9 mouse cellular contexts compared by ENCODE assay signal in the genomic region with DNA sequence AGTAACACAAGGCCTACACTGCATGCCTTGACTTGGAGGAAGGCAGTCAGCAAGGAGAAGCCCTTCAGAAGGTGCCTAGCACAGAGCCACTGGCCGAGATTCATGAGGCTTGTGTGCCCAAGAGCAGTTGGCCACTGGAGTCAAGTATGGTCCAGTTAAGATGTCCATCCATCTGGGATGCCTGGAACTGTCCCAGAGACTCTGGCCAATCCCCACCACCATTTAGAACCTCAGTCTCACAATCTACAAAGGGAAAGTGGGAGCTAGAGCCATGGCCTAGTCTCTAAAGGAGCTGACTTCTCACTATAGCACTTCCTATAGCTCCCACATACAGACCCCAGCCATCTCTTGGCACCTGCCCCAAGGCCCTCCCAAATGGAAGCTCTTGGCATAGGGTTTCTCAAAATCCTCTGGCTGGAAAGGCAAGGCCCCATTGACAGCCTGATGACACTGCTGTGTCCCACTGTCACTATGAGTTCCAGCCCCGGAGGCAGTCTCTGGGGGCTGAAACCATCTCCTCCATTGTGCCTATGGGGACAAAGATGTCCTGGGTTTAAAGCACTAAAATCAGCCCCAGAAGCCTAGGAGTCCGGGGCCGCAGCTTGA. TPM values are rescaled to one million over a fixed set of nuclear protein-coding genes. Genes with fewer than 3 reads are reported as not detected.
A peak's percentile ranks its signal among the peaks of the same experiment; 100 is the strongest.
DNase-seq lines count a peak whose midpoint lies in the region; ATAC-seq and TF ChIP-seq lines count a peak whose summit lies in the region.
"Had no signal": no experiment of that assay in that cellular context is flagged by ENCODE, and none has a peak within 500 bp of the region (broad histone marks: within the 10 kb centered on the region; RNA-seq: fewer than 3 reads in every experiment).

No protein-coding gene starts in this region.

- peaks cover 67% of the 10 kb centered on the region for H3K4me1 ChIP-seq in kidney, embryonic 15.5 days
- no peaks in the 10 kb centered on the region for H3K4me1 ChIP-seq in kidney, adult 2 months (ENCODE audit: control insufficient read depth, insufficient read depth, low read length)
- H3K4me1 ChIP-seq in embryonic facial prominence, embryonic 13.5 days: peaks cover 47% of the 10 kb centered on the region
- peaks cover 25% of the 10 kb centered on the region for H3K4me1 ChIP-seq in hindbrain, postnatal 0 days (ENCODE audit: insufficient read depth, low read length)
- H3K4me1 ChIP-seq in neural tube, embryonic 12.5 days: peaks cover 66% of the 10 kb centered on the region
- H3K4me1 ChIP-seq: liver, embryonic 15.5 days had no signal

- no peak for TF ChIP-seq POLR2A in kidney, adult 2 months (IDR thresholded peaks at IDR 0.05; ENCODE audit: low read depth, low read length)

- no peak overlapping the region for H3K9ac ChIP-seq in kidney, embryonic 15.5 days
- no peak overlapping the region for H3K9ac ChIP-seq in embryonic facial prominence, embryonic 13.5 days
- H3K9ac ChIP-seq in hindbrain, postnatal 0 days (replicated peaks; ENCODE audit: low read length): no peak overlapping the region
- no peak overlapping the region for H3K9ac ChIP-seq in neural tube, embryonic 12.5 days
- H3K9ac ChIP-seq: liver, embryonic 15.5 days had no signal

- H3K36me3 ChIP-seq in kidney, embryonic 15.5 days: no peaks in the 10 kb centered on the region
- H3K36me3 ChIP-seq in kidney, adult 2 months (ENCODE audit: control insufficient read depth, insufficient read depth, low read length): no peaks in the 10 kb centered on the region
- H3K36me3 ChIP-seq in embryonic facial prominence, embryonic 13.5 days: no peaks in the 10 kb centered on the region
- no peaks in the 10 kb centered on the region for H3K36me3 ChIP-seq in hindbrain, postnatal 0 days (ENCODE audit: insufficient read depth, low read length)
- H3K36me3 ChIP-seq in neural tube, embryonic 12.5 days: no peaks in the 10 kb centered on the region
- H3K36me3 ChIP-seq: liver, embryonic 15.5 days had no signal

- DNase-seq in kidney, adult 2 months: no peak
- DNase-seq in hindbrain, postnatal 0 days (ENCODE audit: low spot score): peak; percentile 57
- DNase-seq in gastrocnemius, postnatal 36 days: no peak
- DNase-seq in layer of hippocampus, adult 18-20 months (ENCODE audit: low spot score in 2 of 2): no peak
- no peak for DNase-seq in gastrocnemius, postnatal 4 days (ENCODE audit: low spot score in 2 of 2)

- no peak overlapping the region for H3K4me3 ChIP-seq in kidney, embryonic 15.5 days (replicated peaks)
- H3K4me3 ChIP-seq in kidney, adult 2 months (ENCODE audit: insufficient read depth, low read depth, low read length): no peak overlapping the region
- H3K4me3 ChIP-seq in embryonic facial prominence, embryonic 13.5 days: no peak overlapping the region
- H3K4me3 ChIP-seq in hindbrain, postnatal 0 days (ENCODE audit: low read length): no peak overlapping the region
- no peak overlapping the region for H3K4me3 ChIP-seq in neural tube, embryonic 12.5 days
- H3K4me3 ChIP-seq: liver, embryonic 15.5 days had no signal

- intact Hi-C loops in gastrocnemius, postnatal 36 days (cut with DNase I): no loop called here

- ATAC-seq in kidney, embryonic 15.5 days (replicated peaks; ENCODE audit: low FRiP score): no peak
- no peak for ATAC-seq in embryonic facial prominence, embryonic 13.5 days (ENCODE audit: insufficient number of reproducible peaks, insufficient read depth, low FRiP score, low TSS enrichment, low read depth)
- ATAC-seq in hindbrain, postnatal 0 days: peak; percentile 13
- peak; percentile 3; the same call in 1 of the 2 replicates for ATAC-seq in neural tube, embryonic 12.5 days (ENCODE audit: low FRiP score, low read depth)

- H3K4me2 ChIP-seq in kidney, embryonic 15.5 days: peak overlapping the region; percentile 51
- no peak overlapping the region for H3K4me2 ChIP-seq in embryonic facial prominence, embryonic 13.5 days
- H3K4me2 ChIP-seq in hindbrain, postnatal 0 days (ENCODE audit: low read depth, low read length): 0 out of 2 replicates have a peak overlapping the region, but pooled peaks have one; percentile 18
- peak overlapping the region; percentile 38 for H3K4me2 ChIP-seq in neural tube, embryonic 12.5 days (replicated peaks)

- H3K27ac ChIP-seq in kidney, embryonic 15.5 days: no peak overlapping the region; the same call in 1 of the 2 replicates
- no peak overlapping the region for H3K27ac ChIP-seq in kidney, adult 2 months (ENCODE audit: insufficient read depth, low read depth, low read length)
- 0 out of 2 replicates have a peak overlapping the region, but pooled peaks have one; percentile 16 for H3K27ac ChIP-seq in embryonic facial prominence, embryonic 13.5 days
- H3K27ac ChIP-seq in hindbrain, postnatal 0 days: peak overlapping the region; percentile 82
- peak overlapping the region; percentile 63 for H3K27ac ChIP-seq in neural tube, embryonic 12.5 days
- H3K27ac ChIP-seq: liver, embryonic 15.5 days had no signal

- TF ChIP-seq CTCF in kidney, adult 2 months (conservative IDR thresholded peaks at IDR 0.05; ENCODE audit: insufficient read depth, insufficient read length, low read depth, low read length): no peak
- no peak for TF ChIP-seq CTCF in hindbrain, postnatal 0 days (IDR thresholded peaks at IDR 0.05; ENCODE audit: low read depth)

- 27% methylated on average over 4 of the region's 4 CpGs for WGBS in kidney, embryonic 15.5 days
- 53% methylated on average over 4 of the region's 4 CpGs for WGBS in kidney, adult 2 months
- WGBS in embryonic facial prominence, embryonic 13.5 days: 21% methylated on average over 4 of the region's 4 CpGs
- WGBS in hindbrain, postnatal 0 days: 21% methylated on average over 4 of the region's 4 CpGs
- 16% methylated on average over 4 of the region's 4 CpGs for WGBS in neural tube, embryonic 12.5 days

- peaks cover 24% of the 10 kb centered on the region for H3K27me3 ChIP-seq in kidney, embryonic 15.5 days
- no peaks in the 10 kb centered on the region for H3K27me3 ChIP-seq in kidney, adult 2 months (replicated peaks; ENCODE audit: control insufficient read depth, insufficient read depth, low read length)
- peaks cover 58% of the 10 kb centered on the region for H3K27me3 ChIP-seq in embryonic facial prominence, embryonic 13.5 days
- H3K27me3 ChIP-seq in hindbrain, postnatal 0 days (ENCODE audit: insufficient read depth, low read length): no peaks in the 10 kb centered on the region
- H3K27me3 ChIP-seq in neural tube, embryonic 12.5 days (replicated peaks): peaks cover 4% of the 10 kb centered on the region; the same call in 1 of the 2 replicates

- no peaks in the 10 kb centered on the region for H3K9me3 ChIP-seq in kidney, embryonic 15.5 days (replicated peaks)
- no peaks in the 10 kb centered on the region for H3K9me3 ChIP-seq in embryonic facial prominence, embryonic 13.5 days
- no peaks in the 10 kb centered on the region for H3K9me3 ChIP-seq in hindbrain, postnatal 0 days (ENCODE audit: low read length)
- no peaks in the 10 kb centered on the region for H3K9me3 ChIP-seq in neural tube, embryonic 12.5 days
- H3K9me3 ChIP-seq: liver, embryonic 15.5 days had no signal

RNA-seq across cellular contexts. Expression of gene Trp53i11, which starts 11.1 kb away (rescaled TPM):
- polyA plus RNA-seq in kidney, embryonic 15.5 days (2015; fragmentation: Nextera tagmentation; extraction: Ambion mirVana): 36.1 and 42.1 TPM in 2 replicates
- 18.1 and 18.3 TPM in 2 replicates for polyA plus RNA-seq in kidney, adult 2 months (2012; rRNA removed)
- polyA plus RNA-seq in embryonic facial prominence, embryonic 13.5 days (2015; fragmentation: Nextera tagmentation; extraction: Ambion mirVana): 26.7 and 27.0 TPM in 2 replicates
- total RNA-seq in hindbrain, postnatal 0 days (2014; rRNA removed): 150 and 176 TPM in 2 replicates
- 49.6 and 66.7 TPM in 2 replicates for polyA plus RNA-seq in hindbrain, postnatal 0 days (2015; fragmentation: Nextera tagmentation; extraction: Ambion mirVana)
- 144 and 230 TPM in 2 replicates for polyA plus RNA-seq in neural tube, embryonic 12.5 days (2016; fragmentation: Nextera tagmentation; extraction: Ambion mirVana)
- 1 to 10 TPM; 4.7 to 8.0 TPM for total RNA-seq in gastrocnemius, postnatal 36 days (2021)
- 10 to 100 TPM; 74.8 to 94.2 TPM for total RNA-seq in layer of hippocampus, adult 18-20 months (2021)
- 10 to 100 TPM; 39.8 to 40.1 TPM for total RNA-seq in gastrocnemius, postnatal 4 days (2021)

Comparison
In these comparisons a context has a peak if more than half of its experiments do, and no peak if none do; other contexts are left out.
1. ATAC-seq: peak in hindbrain, postnatal 0 days (single experiment) and neural tube, embryonic 12.5 days (single experiment); none in kidney, embryonic 15.5 days (single experiment) and embryonic facial prominence, embryonic 13.5 days (single experiment).
2. H3K27ac ChIP-seq: peak in embryonic facial prominence, embryonic 13.5 days (single experiment), hindbrain, postnatal 0 days (single experiment) and neural tube, embryonic 12.5 days (single experiment); none in kidney, embryonic 15.5 days (single experiment) and kidney, adult 2 months (single experiment).